13 mouse cellular contexts compared by ENCODE assay signal in genomic region chr5:122089664-122090063, GRCm38 (mm10). TPM values are rescaled to one million over a fixed set of nuclear protein-coding genes. Genes with fewer than 3 reads are reported as not detected.
DNase-seq lines count a peak whose midpoint lies in the region; ATAC-seq and TF ChIP-seq lines count a peak whose summit lies in the region.
"Had no signal": no experiment of that assay in that cellular context is flagged by ENCODE, and none has a peak within 500 bp of the region (broad histone marks: within the 10 kb centered on the region; RNA-seq: fewer than 3 reads in every experiment).

No protein-coding gene starts in this region.

- in situ Hi-C loops in ES-E14 (cut with MboI; ENCODE audit: low sequenced_read_pairs in 2 of 2, unreplicated experiment in 2 of 2): loop anchor here in 1 of 2 experiments (25.0 kb wide), 1 partner anchor 227 kb away; no protein-coding TSS in a partner anchor

- H3K4me3 ChIP-seq in ES-E14 (ENCODE audit: insufficient read depth in 1 of 2, low read depth in 1 of 2, low read length in 2 of 2, poor library complexity in 1 of 2, severe bottlenecking in 1 of 2): no peak overlapping the region

- no peak for ATAC-seq in megakaryocyte-erythroid progenitor cell, adult 5-6 weeks (replicated peaks; ENCODE audit: low FRiP score, low TSS enrichment, poor library complexity, severe bottlenecking)
- ATAC-seq: activated CD4-positive, CD25-positive, alpha-beta regulatory T cell, adult 4 months; CD4-positive, CD25-positive, alpha-beta regulatory T cell, adult 4 months had no signal

- no peak for DNase-seq in ES-E14 (ENCODE audit: low read depth, low spot score)

- H3K36me3 ChIP-seq in ES-E14 (ENCODE audit: control insufficient read depth, insufficient read depth, low read length, poor library complexity, severe bottlenecking): no peaks in the 10 kb centered on the region
- H3K36me3 ChIP-seq: G1E had no signal

- H3K9me3 ChIP-seq in ES-E14 (ENCODE audit: control insufficient read depth, insufficient read depth, low read depth, low read length): no peaks in the 10 kb centered on the region
- H3K9me3 ChIP-seq: G1E had no signal

- H3K9ac ChIP-seq in ES-E14 (ENCODE audit: insufficient read depth, low read depth, low read length, poor library complexity, severe bottlenecking): no peak overlapping the region

- H3K4me1 ChIP-seq in ES-E14 (ENCODE audit: control insufficient read depth in 2 of 2, insufficient read depth in 2 of 2, low read length in 2 of 2, poor library complexity in 1 of 2): no peaks in the 10 kb centered on the region; a peak in 1 of 4 replicates

- H3K27ac ChIP-seq in ES-E14 (ENCODE audit: insufficient read depth, low read depth, low read length, poor library complexity, severe bottlenecking): no peak overlapping the region

TF ChIP-seq in ES-E14, 5 proteins besides CTCF, POLR2A, EP300 and RAD21:
- TF ChIP-seq CHD2 (IDR thresholded peaks at IDR 0.05; ENCODE audit: low read depth, low read length) (peak; percentile 93), HCFC1 (IDR thresholded peaks at IDR 0.05; ENCODE audit: borderline replicate concordance, insufficient read depth, low read length) (no peak), ZNF384 (IDR thresholded peaks at IDR 0.05; ENCODE audit: low read depth, low read length) (no peak)

RNA-seq across cellular contexts. Expression of gene Myl2, which starts 11.1 kb away (rescaled TPM):
- 0.89 TPM in 1 of 2 replicates, not detected in the other for total RNA-seq in ES-E14 (2012; rRNA removed)
- total RNA-seq in megakaryocyte-erythroid progenitor cell, adult 5-6 weeks (2014; fragmentation: Nextera tagmentation): not detected in 2 replicates
- total RNA-seq in megakaryocyte-erythroid progenitor cell, adult 5-6 weeks (2017): not detected in 2 replicates
- total RNA-seq: adrenal gland, adult 18-20 months; adrenal gland, adult 2 months; adrenal gland, adult 8-10 months; adrenal gland, postnatal 14 days; adrenal gland, postnatal 25 days; CH12.LX; G1E had no signal

RNA-seq across cellular contexts. Expression of gene Cux2, which starts 39.8 kb away (rescaled TPM):
- total RNA-seq in ES-E14 (2012; rRNA removed): 1.8 and 2.9 TPM in 2 replicates
- not detected in 2 replicates for total RNA-seq in megakaryocyte-erythroid progenitor cell, adult 5-6 weeks (2014; fragmentation: Nextera tagmentation)
- total RNA-seq in megakaryocyte-erythroid progenitor cell, adult 5-6 weeks (2017): not detected in 2 replicates

RNA-seq across cellular contexts. Expression of gene Ccdc63, which starts 51.0 kb away (rescaled TPM):
- total RNA-seq in ES-E14 (2012; rRNA removed): 1.7 and 2.2 TPM in 2 replicates
- total RNA-seq in megakaryocyte-erythroid progenitor cell, adult 5-6 weeks (2014; fragmentation: Nextera tagmentation): 0.96 and 1.4 TPM in 2 replicates
- not detected in 2 replicates for total RNA-seq in megakaryocyte-erythroid progenitor cell, adult 5-6 weeks (2017)
- total RNA-seq: adrenal gland, adult 2 months; adrenal gland, postnatal 10 days; adrenal gland, postnatal 14 days; adrenal gland, postnatal 25 days; adrenal gland, postnatal 36 days had no signal
